ENCODE assay signal across 23 mouse cellular contexts in the genomic region with DNA sequence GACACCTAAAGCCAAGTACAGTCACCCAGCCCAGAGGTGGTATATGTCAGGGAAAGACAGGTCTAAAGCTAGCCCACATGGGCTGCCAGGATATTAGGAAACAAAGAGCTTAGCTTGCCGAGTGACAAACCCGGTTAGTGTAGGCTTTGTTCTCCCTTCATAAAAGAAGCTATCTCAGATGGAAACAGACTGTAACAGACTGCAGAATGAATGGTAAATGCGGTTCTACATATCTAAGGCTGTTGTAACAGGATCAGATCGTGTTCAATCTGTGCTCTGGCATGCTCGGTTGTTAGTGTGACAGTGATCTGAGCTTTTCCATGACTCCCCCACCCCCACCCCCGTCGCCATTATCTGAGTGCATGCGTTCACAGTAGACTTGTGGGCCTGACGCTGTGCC.
"Had no signal": no experiment of that assay in that cellular context is flagged by ENCODE, and none has a peak within 500 bp of the region (broad histone marks: within the 10 kb centered on the region; RNA-seq: fewer than 3 reads in every experiment).

No protein-coding gene starts in this region.

- H3K4me3 ChIP-seq: limb, embryonic 12.5 days; limb, embryonic 15.5 days; midbrain, embryonic 12.5 days; midbrain, embryonic 15.5 days; neural tube, embryonic 12.5 days; neural tube, embryonic 15.5 days had no signal

- H3K9me3 ChIP-seq: limb, embryonic 12.5 days; limb, embryonic 15.5 days; midbrain, embryonic 12.5 days; midbrain, embryonic 15.5 days; neural tube, embryonic 12.5 days; neural tube, embryonic 15.5 days had no signal

- ATAC-seq: liver, postnatal 0 days; lung, postnatal 0 days; midbrain, embryonic 15.5 days had no signal

- H3K9ac ChIP-seq: limb, embryonic 12.5 days; limb, embryonic 15.5 days; liver, embryonic 14.5 days; liver, postnatal 0 days; lung, embryonic 14.5 days; midbrain, embryonic 12.5 days; midbrain, embryonic 15.5 days; neural tube, embryonic 12.5 days; neural tube, embryonic 15.5 days had no signal

- H3K27me3 ChIP-seq: midbrain, embryonic 15.5 days; neural tube, embryonic 12.5 days had no signal

- DNase-seq: kidney, adult 9 months; kidney, postnatal 14 days; kidney, postnatal 4 days; left cerebral cortex, postnatal 4 days; liver, postnatal 0 days; lung, embryonic 14.5 days; right cerebral cortex, adult 18-20 months; right cerebral cortex, postnatal 14 days; right cerebral cortex, postnatal 4 days; thymus, adult 2 months; thymus, postnatal 14 days; thymus, postnatal 4 days had no signal

- H3K36me3 ChIP-seq: limb, embryonic 12.5 days; limb, embryonic 15.5 days; midbrain, embryonic 12.5 days; midbrain, embryonic 15.5 days; neural tube, embryonic 12.5 days; neural tube, embryonic 15.5 days had no signal

- H3K4me1 ChIP-seq: limb, embryonic 15.5 days had no signal

- H3K27ac ChIP-seq: limb, embryonic 12.5 days; limb, embryonic 15.5 days; liver, embryonic 14.5 days; macrophage; midbrain, embryonic 12.5 days; midbrain, embryonic 15.5 days; neural tube, embryonic 12.5 days; neural tube, embryonic 15.5 days; stomach, postnatal 0 days had no signal

- H3K4me2 ChIP-seq: limb, embryonic 12.5 days; limb, embryonic 15.5 days; liver, embryonic 11.5 days; lung, embryonic 14.5 days; midbrain, embryonic 12.5 days; midbrain, embryonic 15.5 days; neural tube, embryonic 12.5 days; neural tube, embryonic 15.5 days had no signal
